Mouse (Mus musculus): Measurements from ENCODE around the gene Cpsf6. TPM values are rescaled to one million over a fixed set of nuclear protein-coding genes. Genes with fewer than 3 reads are reported as not detected.

Cpsf6 gene
- polyA plus RNA-seq, 1 experiment from 2014 or later = 150 TPM

DNA sequence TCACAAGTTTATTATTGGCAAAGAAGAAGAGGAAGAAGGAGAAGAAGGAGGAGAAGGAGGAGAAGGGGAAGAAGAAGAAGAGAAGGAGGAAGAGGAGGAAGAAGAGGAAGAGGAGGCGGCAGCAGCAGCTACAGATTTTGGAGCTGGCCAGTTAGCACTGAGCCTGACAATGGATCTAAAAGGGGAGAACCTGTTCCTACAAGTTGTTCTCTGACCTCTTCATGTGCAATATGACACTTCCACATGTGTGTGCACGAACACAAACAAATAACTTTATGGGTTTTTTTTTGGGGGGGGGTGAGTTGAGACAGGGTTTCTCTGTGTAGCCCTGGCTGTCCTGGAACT is 5.2 kb upstream of the Cpsf6 start:
- H3K4me2 ChIP-seq (ENCODE audit: low read length) = no peak overlapping the region
- H3K4me1 ChIP-seq (replicated peaks; ENCODE audit: control insufficient read depth, insufficient read depth, low read length) = no peaks in the 10 kb centered on the region
- H3K9ac ChIP-seq (ENCODE audit: low read length) = no peak overlapping the region
- WGBS = 86% methylated on average over 2 of the region's 2 CpGs
- no peak overlapping the region for H3K27ac ChIP-seq (ENCODE audit: low read depth)
- H3K27me3 ChIP-seq (replicated peaks; ENCODE audit: control insufficient read depth, insufficient read depth, low read length) = no peaks in the 10 kb centered on the region
- ATAC-seq (replicated peaks; ENCODE audit: low FRiP score, low TSS enrichment, low read depth) (no peak), DNase-seq (ENCODE audit: low spot score) (no peak)
- H3K36me3 ChIP-seq (ENCODE audit: control insufficient read depth, insufficient read depth, low read length) = no peaks in the 10 kb centered on the region
- no peaks in the 10 kb centered on the region for H3K9me3 ChIP-seq (ENCODE audit: control insufficient read depth, low read length)
- H3K4me3 ChIP-seq (ENCODE audit: low read depth, low read length) = no peak overlapping the region

DNA sequence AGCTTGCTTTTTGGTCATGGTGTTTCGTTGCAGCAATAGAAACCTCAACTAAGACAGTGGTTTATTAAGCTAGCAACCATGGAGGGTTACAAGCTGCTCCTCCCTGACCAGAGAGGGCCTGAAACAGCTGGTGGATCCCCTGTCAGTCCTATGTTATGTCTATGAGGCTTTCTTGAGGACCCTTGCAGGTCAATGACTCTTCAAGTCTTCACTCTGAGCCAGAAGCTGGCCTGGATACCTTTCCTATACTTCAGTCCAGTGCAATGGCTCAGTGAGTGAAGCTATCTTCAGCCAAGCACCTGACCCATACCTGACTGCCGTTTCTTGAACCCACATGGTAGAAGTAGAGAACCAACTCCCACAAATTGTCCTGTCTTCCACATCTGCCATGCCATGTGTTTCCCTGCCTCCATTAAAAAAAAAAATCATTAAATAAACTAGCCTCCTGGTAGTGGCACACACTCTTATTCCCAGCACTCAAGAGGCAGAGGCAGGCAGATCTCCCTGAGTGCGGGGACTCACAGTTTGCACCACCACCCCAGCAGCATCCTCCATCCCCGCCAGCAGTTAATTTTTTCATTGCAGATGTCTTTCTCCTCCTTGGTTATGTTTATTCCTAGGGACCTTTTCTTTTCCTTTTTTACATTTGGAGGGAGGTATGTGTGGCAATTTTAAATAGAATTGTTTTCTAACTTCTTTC is 4.7 kb upstream of the Cpsf6 start:
- no peaks in the 10 kb centered on the region for H3K27me3 ChIP-seq (replicated peaks; ENCODE audit: control insufficient read depth, insufficient read depth, low read length)
- 82% methylated on average over 4 of the region's 4 CpGs for WGBS
- no peaks in the 10 kb centered on the region for H3K36me3 ChIP-seq (ENCODE audit: control insufficient read depth, insufficient read depth, low read length)
- H3K4me1 ChIP-seq (replicated peaks; ENCODE audit: control insufficient read depth, insufficient read depth, low read length) = no peaks in the 10 kb centered on the region
- H3K9ac ChIP-seq (ENCODE audit: low read length) = no peak overlapping the region
- DNase-seq (ENCODE audit: low spot score) (no peak), ATAC-seq (replicated peaks; ENCODE audit: low FRiP score, low TSS enrichment, low read depth) (no peak)
- no peak overlapping the region for H3K4me2 ChIP-seq (ENCODE audit: low read length)
- H3K27ac ChIP-seq (ENCODE audit: low read depth) = no peak overlapping the region
- no peak overlapping the region for H3K4me3 ChIP-seq (ENCODE audit: low read depth, low read length)
- H3K9me3 ChIP-seq (ENCODE audit: control insufficient read depth, low read length) = no peaks in the 10 kb centered on the region

DNA sequence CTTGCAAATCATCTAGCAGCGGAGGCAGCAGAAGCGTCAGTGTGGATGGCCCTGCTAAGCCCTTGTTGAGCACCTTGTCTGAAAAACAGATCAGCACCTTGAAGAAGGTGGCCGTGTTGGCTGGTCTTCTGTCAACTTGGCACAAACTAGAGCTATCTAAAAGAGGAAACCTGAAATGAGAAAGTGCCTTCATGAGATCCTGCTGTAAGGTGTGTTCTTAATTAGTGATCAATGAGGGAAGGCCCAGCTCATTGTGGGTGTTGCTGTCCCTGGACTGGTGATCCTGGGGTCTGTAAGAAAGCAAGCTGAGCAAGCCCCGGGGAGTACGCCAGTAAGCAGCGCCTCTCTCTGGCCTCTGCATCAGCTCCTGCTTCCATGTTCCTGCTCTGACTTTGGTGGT is 4.1 kb upstream of the Cpsf6 start:
- Histone ChIP-seq H3K9me3 (ENCODE audit: control insufficient read depth, low read length) (no peaks in the 10 kb centered on the region), H3K4me2 (ENCODE audit: low read length) (no peak overlapping the region), H3K9ac (ENCODE audit: low read length) (no peak overlapping the region), H3K27me3 (replicated peaks; ENCODE audit: control insufficient read depth, insufficient read depth, low read length) (no peaks in the 10 kb centered on the region), H3K4me3 (ENCODE audit: low read depth, low read length) (no peak overlapping the region), H3K36me3 (ENCODE audit: control insufficient read depth, insufficient read depth, low read length) (no peaks in the 10 kb centered on the region), H3K27ac (ENCODE audit: low read depth) (no peak overlapping the region), H3K4me1 (replicated peaks; ENCODE audit: control insufficient read depth, insufficient read depth, low read length) (no peaks in the 10 kb centered on the region)
- WGBS = 80% methylated on average over 6 of the region's 6 CpGs
- DNase-seq (ENCODE audit: low spot score) = no peak
- no peak for ATAC-seq (replicated peaks; ENCODE audit: low FRiP score, low TSS enrichment, low read depth)

DNA sequence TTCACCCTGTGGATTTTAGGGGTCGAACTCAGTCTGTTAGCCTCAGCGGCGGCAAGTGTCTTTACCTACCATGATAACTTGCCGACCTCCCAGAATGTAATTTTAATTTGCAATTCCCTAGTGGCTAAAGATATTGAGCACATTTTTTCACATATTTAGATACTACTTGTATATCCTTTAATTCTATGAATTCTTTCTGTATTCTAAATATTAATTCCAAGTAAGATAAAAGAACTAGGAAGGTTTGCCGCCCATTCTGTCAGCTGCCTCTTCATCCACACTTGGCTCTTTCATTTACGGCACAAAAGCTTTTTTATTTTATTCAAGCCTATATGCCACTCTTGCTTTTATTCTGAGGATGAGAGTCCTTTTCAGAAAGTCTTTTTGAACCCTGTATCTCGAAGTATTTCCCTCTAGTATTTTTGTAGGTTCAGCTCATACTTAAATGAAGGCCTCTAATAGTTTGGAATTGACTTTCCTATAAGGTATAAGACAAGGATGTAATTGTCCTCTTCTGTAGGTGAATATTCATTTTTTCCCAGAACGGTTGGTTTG is 3.3 kb upstream of the Cpsf6 start:
- ATAC-seq (replicated peaks; ENCODE audit: low FRiP score, low TSS enrichment, low read depth) (no peak), DNase-seq (ENCODE audit: low spot score) (no peak)
- no peak overlapping the region for H3K4me2 ChIP-seq (ENCODE audit: low read length)
- H3K9ac ChIP-seq (ENCODE audit: low read length) = no peak overlapping the region
- H3K27ac ChIP-seq (ENCODE audit: low read depth) = no peak overlapping the region
- H3K36me3 ChIP-seq (ENCODE audit: control insufficient read depth, insufficient read depth, low read length) = no peaks in the 10 kb centered on the region
- H3K4me1 ChIP-seq (replicated peaks; ENCODE audit: control insufficient read depth, insufficient read depth, low read length) = no peaks in the 10 kb centered on the region
- WGBS = 87% methylated on average over 8 of the region's 8 CpGs
- H3K27me3 ChIP-seq (replicated peaks; ENCODE audit: control insufficient read depth, insufficient read depth, low read length) = no peaks in the 10 kb centered on the region
- no peak overlapping the region for H3K4me3 ChIP-seq (ENCODE audit: low read depth, low read length)
- H3K9me3 ChIP-seq (ENCODE audit: control insufficient read depth, low read length) = no peaks in the 10 kb centered on the region

DNA sequence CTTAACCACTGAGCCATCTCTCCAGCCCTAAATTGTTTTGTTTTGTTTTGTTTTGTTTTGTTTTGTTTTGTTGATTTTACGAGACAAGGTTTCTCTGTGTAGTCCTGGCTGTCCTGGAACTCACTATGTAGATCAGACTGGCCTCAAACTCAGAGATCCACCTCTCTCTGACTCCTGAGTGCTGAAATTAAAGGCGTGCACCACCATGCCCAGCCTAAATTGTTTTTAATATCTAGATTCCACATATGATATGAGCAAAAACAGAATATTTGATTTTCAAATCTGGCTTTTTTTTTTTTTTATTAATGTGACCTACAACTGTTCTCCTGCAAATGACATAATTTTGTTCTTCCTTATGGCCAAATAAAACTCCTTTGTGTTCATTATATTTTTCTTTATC is 2.3 kb upstream of the Cpsf6 start:
- Histone ChIP-seq H3K4me2 (ENCODE audit: low read length) (no peak overlapping the region), H3K27me3 (replicated peaks; ENCODE audit: control insufficient read depth, insufficient read depth, low read length) (no peaks in the 10 kb centered on the region), H3K4me1 (replicated peaks; ENCODE audit: control insufficient read depth, insufficient read depth, low read length) (no peaks in the 10 kb centered on the region), H3K9ac (ENCODE audit: low read length) (no peak overlapping the region), H3K9me3 (ENCODE audit: control insufficient read depth, low read length) (no peaks in the 10 kb centered on the region), H3K36me3 (ENCODE audit: control insufficient read depth, insufficient read depth, low read length) (no peaks in the 10 kb centered on the region), H3K27ac (ENCODE audit: low read depth) (no peak overlapping the region), H3K4me3 (ENCODE audit: low read depth, low read length) (no peak overlapping the region)
- DNase-seq (ENCODE audit: low spot score) (no peak), ATAC-seq (replicated peaks; ENCODE audit: low FRiP score, low TSS enrichment, low read depth) (no peak)
- WGBS = 81% methylated on average over 2 of the region's 2 CpGs

DNA sequence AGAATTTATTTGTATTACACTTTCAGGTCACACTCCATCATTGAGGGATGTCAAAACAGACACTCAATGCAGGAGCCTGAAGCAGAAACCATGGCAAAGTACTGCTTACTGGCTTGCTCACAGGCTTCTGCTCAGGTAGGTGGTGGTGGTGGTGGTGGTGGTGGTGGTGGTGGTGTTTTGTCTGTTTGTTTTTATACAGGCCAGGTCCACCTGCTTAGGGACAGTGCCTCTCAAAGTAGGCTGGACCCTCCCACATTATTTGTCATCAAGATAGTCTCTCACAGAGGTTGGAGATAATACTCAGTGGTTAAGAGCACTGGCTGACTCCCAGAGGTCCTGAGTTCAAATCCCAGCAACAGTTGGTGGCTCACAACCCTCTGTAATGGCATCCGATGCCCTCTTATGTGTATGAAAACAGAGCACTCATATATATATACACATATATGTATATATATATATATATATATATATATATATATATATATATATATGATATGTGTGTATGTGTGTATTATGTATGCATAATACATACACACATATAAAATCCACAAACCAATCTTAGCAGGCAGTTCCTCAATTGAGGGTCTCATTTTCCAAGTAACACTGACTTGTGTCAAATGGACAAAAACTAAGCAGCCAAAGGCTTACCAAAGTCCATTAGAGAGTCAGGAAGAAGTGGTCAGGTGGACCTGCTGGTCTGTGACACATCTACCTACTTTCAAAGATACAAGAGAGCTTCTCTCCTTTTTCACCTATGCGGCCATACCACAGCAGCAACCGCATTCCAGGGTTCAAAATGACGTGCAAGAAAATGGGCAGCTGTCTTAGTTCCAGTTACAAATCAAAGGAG is 1.1 kb upstream of the Cpsf6 start:
- no peaks in the 10 kb centered on the region for H3K9me3 ChIP-seq (ENCODE audit: control insufficient read depth, low read length)
- ATAC-seq (replicated peaks; ENCODE audit: low FRiP score, low TSS enrichment, low read depth) (no peak), DNase-seq (ENCODE audit: low spot score) (no peak)
- H3K27me3 ChIP-seq (replicated peaks; ENCODE audit: control insufficient read depth, insufficient read depth, low read length) = no peaks in the 10 kb centered on the region
- H3K4me3 ChIP-seq (ENCODE audit: low read depth, low read length) = no peak overlapping the region
- H3K4me2 ChIP-seq (ENCODE audit: low read length) = no peak overlapping the region
- WGBS = 93% methylated on average over 4 of the region's 4 CpGs
- H3K9ac ChIP-seq (ENCODE audit: low read length) = no peak overlapping the region
- H3K4me1 ChIP-seq (replicated peaks; ENCODE audit: control insufficient read depth, insufficient read depth, low read length) = no peaks in the 10 kb centered on the region
- H3K36me3 ChIP-seq (ENCODE audit: control insufficient read depth, insufficient read depth, low read length) = no peaks in the 10 kb centered on the region
- H3K27ac ChIP-seq (ENCODE audit: low read depth) = no peak overlapping the region

DNA sequence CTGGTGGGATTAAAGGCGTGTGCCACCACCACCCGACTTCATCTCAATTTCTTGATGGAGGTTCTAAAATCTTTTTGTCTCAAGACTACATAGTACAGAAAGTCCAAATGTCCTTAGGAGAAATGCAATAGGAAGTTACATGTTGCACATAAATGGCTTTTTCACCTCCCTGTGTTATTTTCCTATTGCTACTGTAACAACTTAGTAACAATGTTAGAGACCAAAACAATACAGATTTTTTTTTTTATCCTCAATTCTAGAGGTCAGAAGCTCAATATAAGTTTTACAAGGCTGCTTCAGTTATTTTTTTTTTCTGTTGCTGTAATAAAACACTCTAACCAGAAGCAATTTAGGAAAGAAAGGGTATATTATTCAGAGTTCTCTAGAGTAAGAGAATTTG is 374 bp downstream of the Cpsf6 start:
- ATAC-seq (replicated peaks; ENCODE audit: low FRiP score, low TSS enrichment, low read depth) (no peak), DNase-seq (ENCODE audit: low spot score) (no peak)
- H3K27me3 ChIP-seq (replicated peaks; ENCODE audit: control insufficient read depth, insufficient read depth, low read length) = no peaks in the 10 kb centered on the region
- no peak overlapping the region for H3K27ac ChIP-seq (ENCODE audit: low read depth)
- H3K9ac ChIP-seq (ENCODE audit: low read length) = no peak overlapping the region
- 88% methylated on average over 2 of the region's 2 CpGs for WGBS
- no peaks in the 10 kb centered on the region for H3K36me3 ChIP-seq (ENCODE audit: control insufficient read depth, insufficient read depth, low read length)
- H3K4me3 ChIP-seq (ENCODE audit: low read depth, low read length) = no peak overlapping the region
- no peak overlapping the region for H3K4me2 ChIP-seq (ENCODE audit: low read length)
- no peaks in the 10 kb centered on the region for H3K9me3 ChIP-seq (ENCODE audit: control insufficient read depth, low read length)
- peaks cover 6% of the 10 kb centered on the region; the same call in 1 of the 2 replicates for H3K4me1 ChIP-seq (replicated peaks; ENCODE audit: control insufficient read depth, insufficient read depth, low read length)

DNA sequence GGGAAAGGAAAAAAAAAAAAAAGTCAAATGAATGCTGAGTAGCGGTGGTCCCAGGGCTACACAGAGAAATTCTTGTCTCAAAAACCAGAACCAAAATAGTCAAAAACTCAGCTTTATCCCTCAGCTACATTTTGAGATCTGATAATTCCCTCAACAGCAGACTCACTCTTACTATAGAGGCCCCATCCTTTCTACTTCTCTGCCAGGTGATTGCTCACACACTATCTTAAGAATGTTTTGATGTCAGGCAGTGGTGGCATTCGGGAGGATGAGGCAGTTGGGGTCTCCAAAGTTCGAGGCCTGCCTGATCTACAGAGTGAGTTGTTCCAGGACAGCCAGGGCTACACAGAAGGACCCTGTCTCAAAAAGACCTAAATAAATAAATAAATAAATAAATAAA is 1.2 kb downstream of the Cpsf6 start:
- H3K4me2 ChIP-seq (ENCODE audit: low read length) = no peak overlapping the region
- DNase-seq (ENCODE audit: low spot score) (no peak), ATAC-seq (replicated peaks; ENCODE audit: low FRiP score, low TSS enrichment, low read depth) (no peak)
- H3K4me1 ChIP-seq (replicated peaks; ENCODE audit: control insufficient read depth, insufficient read depth, low read length) = peaks cover 6% of the 10 kb centered on the region; the same call in 1 of the 2 replicates
- H3K27me3 ChIP-seq (replicated peaks; ENCODE audit: control insufficient read depth, insufficient read depth, low read length) = no peaks in the 10 kb centered on the region
- no peaks in the 10 kb centered on the region for H3K36me3 ChIP-seq (ENCODE audit: control insufficient read depth, insufficient read depth, low read length)
- H3K27ac ChIP-seq (ENCODE audit: low read depth) = no peak overlapping the region
- WGBS = 94% methylated on average over 3 of the region's 3 CpGs
- H3K4me3 ChIP-seq (ENCODE audit: low read depth, low read length) = no peak overlapping the region
- no peaks in the 10 kb centered on the region for H3K9me3 ChIP-seq (ENCODE audit: control insufficient read depth, low read length)
- no peak overlapping the region for H3K9ac ChIP-seq (ENCODE audit: low read length)

DNA sequence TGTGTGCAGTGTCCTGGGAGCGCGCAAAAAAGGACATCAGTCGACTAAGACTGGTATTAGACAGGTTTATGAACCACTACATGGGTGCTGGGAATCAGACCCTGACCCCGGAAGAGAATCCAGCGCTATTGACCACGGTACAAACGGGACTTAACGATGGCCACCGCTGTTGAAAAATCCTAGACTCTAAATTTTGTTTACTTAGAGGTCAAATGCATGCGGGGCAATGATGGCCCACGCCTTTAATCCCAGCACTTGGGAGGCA is 1.6 kb downstream of the Cpsf6 start:
- Histone ChIP-seq H3K4me3 (ENCODE audit: low read depth, low read length) (no peak overlapping the region), H3K4me1 (replicated peaks; ENCODE audit: control insufficient read depth, insufficient read depth, low read length) (peaks cover 6% of the 10 kb centered on the region; the same call in 1 of the 2 replicates), H3K27ac (ENCODE audit: low read depth) (no peak overlapping the region), H3K36me3 (ENCODE audit: control insufficient read depth, insufficient read depth, low read length) (no peaks in the 10 kb centered on the region), H3K9ac (ENCODE audit: low read length) (no peak overlapping the region), H3K9me3 (ENCODE audit: control insufficient read depth, low read length) (no peaks in the 10 kb centered on the region), H3K4me2 (ENCODE audit: low read length) (no peak overlapping the region), H3K27me3 (replicated peaks; ENCODE audit: control insufficient read depth, insufficient read depth, low read length) (no peaks in the 10 kb centered on the region)
- WGBS = 94% methylated on average over 11 of the region's 11 CpGs
- no peak for DNase-seq (ENCODE audit: low spot score)
- ATAC-seq (replicated peaks; ENCODE audit: low FRiP score, low TSS enrichment, low read depth) = no peak

Data from intestine, embryonic 14.5 days (tissue).